Mouse (Mus musculus) forelimb bud, embryonic 11.5 days (tissue): ENCODE data around the gene Phgr1.

ENCODE experiments used
- DNase-seq: peaks from one replicate; pipeline ENCODE4 v3.0.0-alpha.2; 2012; ENCODE audit warnings: low read depth, low spot score

The Phgr1 gene

GRCm38 (mm10) chr2:118772158-118772874 lies at the start of gene Phgr1:
Phgr1 (plus strand) TSS chr2:118772769.
- no peak for DNase-seq

GRCm38 (mm10) chr2:118723693-118724486 lies 48.7 kb upstream of the Phgr1 start:
- DNase-seq, result no peak

- no peak for DNase-seq
Observed at GRCm38 (mm10) chr2:118725511-118725910, 47.1 kb upstream of the Phgr1 start.

- no peak for DNase-seq
Observed at GRCm38 (mm10) chr2:118726873-118727272, 45.7 kb upstream of the Phgr1 start.

- DNase-seq, result no peak
Observed at GRCm38 (mm10) chr2:118727911-118728310, 44.7 kb upstream of the Phgr1 start.

GRCm38 (mm10) chr2:118728337-118728736 lies 44.2 kb upstream of the Phgr1 start, which contains the start of gene Plcb2:
Plcb2 (minus strand) TSS chr2:118728438.
- no peak for DNase-seq

GRCm38 (mm10) chr2:118729194-118729593 lies 43.4 kb upstream of the Phgr1 start:
- DNase-seq, result no peak

- no peak for DNase-seq
Observed at GRCm38 (mm10) chr2:118729816-118730621, 42.5 kb upstream of the Phgr1 start.

GRCm38 (mm10) chr2:118730622-118730915 lies 42.0 kb upstream of the Phgr1 start:
- DNase-seq, result no peak

- DNase-seq, result no peak
Observed at GRCm38 (mm10) chr2:118731981-118732380, 40.6 kb upstream of the Phgr1 start.

GRCm38 (mm10) chr2:118733341-118733740 lies 39.2 kb upstream of the Phgr1 start:
- DNase-seq, result no peak

- DNase-seq, result no peak
Observed at GRCm38 (mm10) chr2:118740341-118740740, 32.2 kb upstream of the Phgr1 start.

GRCm38 (mm10) chr2:118741183-118741582 lies 31.4 kb upstream of the Phgr1 start:
- DNase-seq, result no peak

- DNase-seq, result peak; percentile 59
Observed at GRCm38 (mm10) chr2:118743261-118743943, 29.2 kb upstream of the Phgr1 start.

- DNase-seq, result no peak
Observed at GRCm38 (mm10) chr2:118744621-118745020, 27.9 kb upstream of the Phgr1 start.

- DNase-seq, result peak; percentile 88
Observed at GRCm38 (mm10) chr2:118745232-118745884, 27.2 kb upstream of the Phgr1 start, which contains the start of gene Inafm2. Inafm2 (plus strand) TSS chr2:118745758.

GRCm38 (mm10) chr2:118745915-118746901 lies 26.4 kb upstream of the Phgr1 start:
- DNase-seq, result no peak

GRCm38 (mm10) chr2:118747301-118747960 lies 25.1 kb upstream of the Phgr1 start:
- DNase-seq, result no peak

- no peak for DNase-seq
Observed at GRCm38 (mm10) chr2:118749341-118749884, 23.2 kb upstream of the Phgr1 start.
